Mouse (Mus musculus) urinary bladder, postnatal 25 days (tissue): ENCODE measurements around the gene Gm21921.
"Not testable (repeated sequence)": the region's sequence is repeated elsewhere in the genome, so short reads cannot be mapped to it uniquely, and the experiment has no call there.

Experiments used
- DNase-seq: peaks from one replicate; pipeline ENCODE4 v3.0.0; 2022; ENCODE audit warnings: low spot score

Gm21921 gene

GRCm38 (mm10) chrY:24796143-24796542, at the start of gene Gm21921:
Gene Gm21921 (minus strand): TSS chrY:24796243.
- not testable (repeated sequence) for DNase-seq
